ENCODE assay signal across 15 mouse cellular contexts in the genomic region with DNA sequence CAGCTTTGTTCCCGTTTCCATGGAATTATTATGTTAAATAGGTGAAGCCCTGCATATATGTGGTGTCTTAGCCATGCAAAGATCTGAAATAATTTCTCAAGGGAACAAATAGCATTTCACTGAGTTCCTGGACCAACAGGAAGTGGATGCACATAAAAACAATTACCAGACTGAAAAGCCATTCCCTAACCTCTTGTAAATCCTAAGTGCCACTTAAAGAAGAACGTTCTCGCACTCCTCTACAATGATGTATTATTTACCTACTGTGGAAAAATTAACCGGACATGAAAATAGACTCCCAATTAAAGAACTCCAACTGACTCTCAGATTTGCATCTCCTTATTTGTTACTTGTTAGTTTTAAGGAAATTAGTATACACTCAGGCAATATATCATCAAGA.
"Had no signal": no experiment of that assay in that cellular context is flagged by ENCODE, and none has a peak within 500 bp of the region (broad histone marks: within the 10 kb centered on the region; RNA-seq: fewer than 3 reads in every experiment).

No protein-coding gene starts in this region.

- H3K9ac ChIP-seq: neural tube, embryonic 15.5 days; stomach, embryonic 15.5 days had no signal

- H3K27ac ChIP-seq: neural tube, embryonic 15.5 days; stomach, embryonic 15.5 days; stomach, postnatal 0 days had no signal

- H3K9me3 ChIP-seq: neural tube, embryonic 15.5 days; stomach, embryonic 15.5 days had no signal

- H3K27me3 ChIP-seq: neural tube, embryonic 15.5 days; stomach, embryonic 15.5 days had no signal

- DNase-seq: retina, postnatal 1 day; right cerebral cortex, adult 18-20 months; right cerebral cortex, postnatal 14 days; right cerebral cortex, postnatal 25 days; right cerebral cortex, postnatal 4 days; spleen, adult 18-20 months; thymus, adult 18-20 months; thymus, adult 2 months; thymus, postnatal 14 days; thymus, postnatal 25 days; thymus, postnatal 36 days; thymus, postnatal 4 days had no signal

- H3K4me1 ChIP-seq: neural tube, embryonic 15.5 days; stomach, embryonic 15.5 days had no signal

- H3K4me3 ChIP-seq: neural tube, embryonic 15.5 days; stomach, embryonic 15.5 days had no signal

- H3K4me2 ChIP-seq: neural tube, embryonic 15.5 days; stomach, embryonic 15.5 days had no signal

- H3K36me3 ChIP-seq: neural tube, embryonic 15.5 days; stomach, embryonic 15.5 days had no signal
